Mouse (Mus musculus): ENCODE measurements around the gene Nrf1.

The Nrf1 gene

GRCm38 (mm10) chr6:30078938-30079529 is 31.2 kb downstream of the Nrf1 start:
- DNase-seq (ENCODE audit: low spot score), result no peak

DNA sequence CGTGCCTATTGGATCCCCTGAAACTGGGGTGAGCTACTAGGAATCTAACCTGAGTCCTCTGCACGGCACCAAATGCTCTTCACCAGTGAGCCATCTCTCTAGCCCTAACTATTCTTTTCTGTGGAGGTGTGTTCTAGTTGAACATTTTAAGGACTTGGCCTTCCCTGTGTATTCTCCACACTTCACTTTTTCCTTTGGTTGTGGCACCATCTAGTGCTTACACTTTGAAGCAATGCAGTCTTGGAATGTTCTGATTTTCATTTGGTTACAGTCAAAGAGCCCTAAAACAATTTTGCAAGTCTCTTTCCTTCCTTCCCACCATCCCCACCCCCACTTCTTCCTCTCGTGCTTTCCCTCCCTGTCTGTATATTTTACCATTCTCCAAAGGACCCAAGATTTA is 33.6 kb downstream of the Nrf1 start:
- DNase-seq (ENCODE audit: low spot score), result no peak

- no peak for DNase-seq (ENCODE audit: low spot score)
Observed at GRCm38 (mm10) chr6:30083307-30083706, 35.5 kb downstream of the Nrf1 start.

GRCm38 (mm10) chr6:30085351-30085750 is 37.6 kb downstream of the Nrf1 start:
- no peak for DNase-seq (ENCODE audit: low spot score)

DNA sequence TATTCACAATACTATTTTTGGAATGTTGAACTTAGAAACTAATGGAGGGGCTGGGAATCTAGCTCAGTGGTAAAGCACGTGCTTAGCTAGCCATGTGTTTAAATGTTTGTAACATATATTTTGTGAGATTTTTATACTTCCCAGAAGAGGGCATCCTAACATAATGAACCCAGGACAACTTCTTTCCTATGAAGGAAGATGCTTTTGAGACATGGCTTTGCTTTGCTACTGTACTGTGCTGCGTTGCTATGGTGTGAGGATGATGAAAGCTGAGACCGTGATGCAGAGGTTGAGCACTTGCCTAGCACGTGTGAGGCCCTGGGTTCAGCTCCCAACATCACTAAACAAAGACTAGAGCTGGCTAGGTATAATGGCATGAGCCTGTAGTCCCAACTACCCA is 43.4 kb downstream of the Nrf1 start:
- DNase-seq (ENCODE audit: low spot score), result no peak

- no peak for DNase-seq (ENCODE audit: low spot score)
Observed at GRCm38 (mm10) chr6:30092816-30093215, 45.0 kb downstream of the Nrf1 start.

DNA sequence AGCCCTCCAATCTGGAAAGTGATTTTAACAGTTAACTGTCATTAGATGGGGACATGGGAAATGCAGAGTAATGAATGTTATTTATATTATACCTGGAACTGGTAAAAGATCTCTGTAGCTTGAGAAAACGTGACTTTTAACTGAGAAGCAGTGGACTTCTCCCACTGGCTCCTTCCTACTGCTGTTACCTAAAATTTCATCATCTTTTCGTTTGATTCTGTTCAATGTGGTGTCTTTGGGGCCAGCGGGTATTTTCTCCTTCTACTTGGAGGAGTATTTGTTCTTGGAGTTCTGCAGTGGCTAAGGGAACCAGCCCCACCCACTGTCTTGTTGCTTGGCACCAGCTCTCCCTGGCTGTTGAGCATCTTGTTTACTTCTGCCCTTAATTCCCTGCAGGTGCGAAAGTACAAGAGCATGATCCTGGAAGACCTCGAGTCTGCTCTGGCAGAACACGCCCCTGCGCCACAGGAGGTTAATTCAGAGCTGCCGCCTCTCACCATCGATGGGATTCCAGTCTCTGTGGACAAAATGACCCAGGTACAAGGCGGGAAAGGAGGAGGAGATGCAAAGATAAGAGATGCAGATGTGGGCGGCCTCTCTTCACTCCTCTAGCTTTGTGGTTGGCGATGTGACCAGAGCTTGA is 54.1 kb downstream of the Nrf1 start:
- no peak for DNase-seq (ENCODE audit: low spot score)

GRCm38 (mm10) chr6:30106091-30106490 is 58.3 kb downstream of the Nrf1 start:
- DNase-seq (ENCODE audit: low spot score), result no peak

- DNase-seq (ENCODE audit: low spot score), result no peak
Observed at GRCm38 (mm10) chr6:30107456-30107855, 59.7 kb downstream of the Nrf1 start.

DNA sequence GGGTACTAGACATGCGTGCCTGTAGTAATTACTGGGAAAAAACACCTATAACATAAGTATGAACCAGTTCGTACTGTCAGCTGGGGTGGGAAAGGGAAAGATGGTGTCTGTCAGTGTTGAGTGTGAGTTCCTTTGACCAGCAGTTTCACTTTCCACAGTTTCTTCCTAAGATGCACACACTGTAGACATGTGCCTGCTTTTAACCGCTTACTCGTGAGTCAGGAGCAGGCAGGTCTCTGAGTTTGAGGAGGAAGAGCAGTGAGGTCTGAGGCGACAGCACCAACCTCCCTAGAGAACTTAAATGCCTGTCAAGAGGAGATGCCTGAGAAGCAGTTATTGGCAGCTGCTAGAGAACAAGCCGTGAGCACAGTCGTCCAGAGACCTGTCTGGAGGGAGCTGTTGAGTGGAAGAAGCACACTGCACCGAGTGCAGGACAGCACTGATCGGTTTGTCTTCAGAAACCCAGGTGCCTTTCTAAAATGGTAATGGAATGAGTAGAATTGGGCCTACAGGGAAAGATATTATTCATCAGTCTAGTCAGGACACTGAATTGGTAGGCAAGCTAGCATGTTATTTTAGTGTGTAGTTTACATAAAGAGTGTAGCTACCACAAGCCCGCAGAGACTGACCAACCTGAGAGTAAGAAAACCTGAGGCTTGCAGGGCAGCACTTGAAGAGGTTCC is 62.2 kb downstream of the Nrf1 start:
- DNase-seq (ENCODE audit: low spot score), result no peak

DNA sequence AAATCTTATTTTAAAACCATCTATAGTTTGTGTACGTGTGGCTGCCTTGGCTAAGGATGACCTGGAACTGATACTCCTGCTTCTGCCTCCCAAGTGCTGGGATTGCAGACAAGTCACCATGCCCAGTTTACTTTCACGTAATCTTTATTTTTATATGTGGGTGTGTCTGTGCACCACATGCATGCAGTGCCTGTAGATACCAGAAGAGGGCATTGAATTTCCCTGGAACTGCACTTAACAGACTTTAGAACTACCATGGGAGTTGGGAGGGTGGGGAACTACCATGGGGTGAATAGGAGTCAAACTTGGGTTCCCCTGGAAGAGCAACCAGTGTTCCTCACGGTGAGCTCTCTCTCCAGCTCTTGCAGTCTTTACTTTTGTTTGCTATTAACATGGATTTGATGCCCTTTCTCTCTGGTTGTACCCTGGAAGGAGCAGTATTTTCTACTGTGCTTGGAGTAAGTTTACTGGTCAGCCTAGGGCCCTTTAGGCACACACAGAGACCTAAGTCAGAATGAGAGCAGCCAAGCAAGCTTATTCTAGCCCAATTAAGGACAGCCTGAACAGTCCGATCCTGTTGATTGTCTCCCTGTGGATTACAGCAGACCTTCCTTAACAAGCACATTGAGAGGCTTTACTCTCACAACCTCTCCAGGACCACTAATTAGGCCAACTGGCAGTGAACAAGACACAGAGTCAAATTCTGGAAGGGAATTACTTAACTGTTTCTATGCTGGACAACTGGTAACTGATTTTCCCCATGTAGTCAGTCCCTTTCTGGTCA is 64.8 kb downstream of the Nrf1 start:
- no peak for DNase-seq (ENCODE audit: low spot score)

DNA sequence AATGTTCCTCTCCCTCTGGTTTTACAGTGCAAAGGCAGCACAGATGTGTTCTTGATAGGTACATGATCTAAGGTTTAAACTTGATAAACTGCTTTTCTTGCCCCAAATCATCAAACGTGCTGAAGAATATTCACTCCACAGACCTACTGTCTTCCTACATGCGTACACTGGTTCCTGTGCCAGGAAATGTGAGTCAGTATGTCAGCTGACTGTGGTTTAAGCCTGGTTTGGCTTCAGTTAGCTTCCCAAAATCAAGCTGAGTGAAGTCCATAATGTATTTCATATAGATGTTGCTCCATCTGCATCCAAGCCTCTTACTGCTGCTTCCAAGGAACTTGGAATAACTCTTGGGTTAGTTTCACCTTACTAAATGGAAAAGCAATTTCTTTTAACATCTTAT is 66.3 kb downstream of the Nrf1 start:
- no peak for DNase-seq (ENCODE audit: low spot score)

GRCm38 (mm10) chr6:30121152-30121551 is 73.4 kb downstream of the Nrf1 start:
- DNase-seq (ENCODE audit: low spot score), result no peak

DNA sequence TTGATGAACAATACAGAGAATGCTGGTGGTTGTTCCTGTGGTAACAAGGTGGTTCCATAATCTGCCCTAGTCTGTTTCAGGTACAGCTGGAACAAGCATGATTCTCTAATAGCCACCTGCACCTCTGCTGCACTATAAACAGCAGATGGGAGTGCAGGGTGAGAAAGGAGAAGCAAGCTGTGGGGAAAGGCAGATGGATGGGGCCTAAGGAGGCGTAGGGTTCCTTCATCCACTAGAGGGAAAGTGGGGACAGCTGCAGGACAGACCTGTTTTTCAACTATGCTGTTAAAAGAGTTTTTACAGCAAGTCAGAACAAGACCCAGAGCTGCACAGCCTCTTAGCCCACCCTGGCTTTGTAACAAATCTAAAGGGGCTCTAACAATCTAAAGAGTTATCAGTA is 73.8 kb downstream of the Nrf1 start:
- DNase-seq (ENCODE audit: low spot score), result no peak

GRCm38 (mm10) chr6:30123391-30123790 is 75.6 kb downstream of the Nrf1 start:
- DNase-seq (ENCODE audit: low spot score), result no peak

DNA sequence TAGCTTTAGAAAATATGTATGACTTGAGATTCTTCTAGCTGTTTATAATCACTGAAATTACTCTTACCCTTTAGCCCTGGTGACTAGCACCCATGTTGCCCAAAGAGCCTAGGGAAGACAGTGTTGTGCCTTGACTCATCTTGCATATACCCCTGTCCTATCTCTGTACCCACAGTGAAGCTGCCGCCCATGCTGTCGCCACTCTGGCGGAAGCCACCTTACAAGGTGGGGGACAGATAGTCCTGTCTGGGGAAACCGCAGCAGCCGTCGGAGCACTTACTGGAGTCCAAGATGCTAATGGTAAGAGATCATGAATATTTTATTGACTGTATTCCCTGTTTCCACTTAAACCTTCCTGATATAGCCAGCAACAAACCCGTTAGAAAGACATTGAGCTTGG is 78.3 kb downstream of the Nrf1 start:
- DNase-seq (ENCODE audit: low spot score), result no peak

GRCm38 (mm10) chr6:30126766-30127165 is 79.0 kb downstream of the Nrf1 start:
- DNase-seq (ENCODE audit: low spot score), result no peak

- no peak for DNase-seq (ENCODE audit: low spot score)
Observed at GRCm38 (mm10) chr6:30132399-30132798, 84.6 kb downstream of the Nrf1 start.

DNA sequence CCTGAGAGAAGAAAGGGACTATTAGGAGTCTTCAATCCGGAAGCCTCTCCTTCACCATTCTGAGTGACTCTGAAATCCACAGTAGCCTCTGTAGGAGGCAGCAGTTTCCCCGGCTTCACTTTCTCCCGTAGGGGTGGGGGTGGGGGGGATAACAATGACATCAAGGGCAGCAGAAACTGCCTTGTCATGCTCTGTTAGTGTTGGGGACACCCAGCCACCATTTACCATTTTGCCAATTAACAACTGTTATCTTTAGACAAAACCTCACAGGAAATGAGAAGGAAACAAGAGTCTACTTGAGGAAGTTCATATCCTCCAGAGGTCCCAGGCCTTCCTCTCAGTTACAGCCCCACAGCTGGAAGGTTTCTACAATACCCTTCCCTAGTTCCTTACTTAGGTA is 87.8 kb downstream of the Nrf1 start:
- no peak for DNase-seq (ENCODE audit: low spot score)

DNA sequence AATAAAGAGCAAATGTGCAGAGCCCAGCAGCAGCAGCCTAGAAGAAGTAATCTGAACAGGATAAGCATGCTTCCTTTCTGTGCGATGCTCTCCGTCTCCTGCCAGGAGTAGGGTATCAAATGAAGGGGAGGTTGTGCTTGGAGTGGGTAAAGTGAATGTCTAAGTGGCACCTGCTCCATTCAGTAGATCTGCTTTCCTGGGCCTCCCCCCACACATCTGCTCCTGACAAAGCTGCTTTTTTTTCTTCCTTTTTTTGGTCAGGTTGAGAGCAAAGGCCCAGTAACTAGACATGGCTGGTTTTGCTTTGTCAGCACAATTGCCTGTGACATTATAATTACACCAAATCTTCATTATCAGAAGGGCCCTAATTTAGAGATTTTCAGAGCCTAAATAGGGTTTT is 89.4 kb downstream of the Nrf1 start:
- no peak for DNase-seq (ENCODE audit: low spot score)

- no peak for DNase-seq (ENCODE audit: low spot score)
Observed at GRCm38 (mm10) chr6:30139329-30140045, 91.7 kb downstream of the Nrf1 start.

- DNase-seq (ENCODE audit: low spot score), result no peak
Observed at GRCm38 (mm10) chr6:30143263-30143662, 95.5 kb downstream of the Nrf1 start.

All from urinary bladder, postnatal 10 days (tissue).